ENCODE assay signal across 14 mouse cellular contexts in genomic region chr14:54234231-54235040, GRCm38 (mm10). TPM values are rescaled to one million over a fixed set of nuclear protein-coding genes. Genes with fewer than 3 reads are reported as not detected.
A peak's percentile ranks its signal among the peaks of the same experiment; 100 is the strongest.
DNase-seq lines count a peak whose midpoint lies in the region; ATAC-seq and TF ChIP-seq lines count a peak whose summit lies in the region.
"Had no signal": no experiment of that assay in that cellular context is flagged by ENCODE, and none has a peak within 500 bp of the region (broad histone marks: within the 10 kb centered on the region; RNA-seq: fewer than 3 reads in every experiment).

No protein-coding gene starts in this region.

- no peaks in the 10 kb centered on the region for H3K9me3 ChIP-seq in heart, embryonic 11.5 days (replicated peaks; ENCODE audit: control insufficient read depth, low read length)
- H3K9me3 ChIP-seq in lung, postnatal 0 days (ENCODE audit: low read length): no peaks in the 10 kb centered on the region
- no peaks in the 10 kb centered on the region for H3K9me3 ChIP-seq in heart, embryonic 16.5 days (replicated peaks; ENCODE audit: control insufficient read depth, low read length)
- H3K9me3 ChIP-seq: neural tube, embryonic 12.5 days had no signal

- peak overlapping the region; percentile 56 for H3K9ac ChIP-seq in heart, embryonic 11.5 days (ENCODE audit: low read depth, low read length)
- no peak overlapping the region for H3K9ac ChIP-seq in lung, postnatal 0 days (replicated peaks; ENCODE audit: low read depth)
- 0 out of 2 replicates have a peak overlapping the region, but pooled peaks have one; percentile 21 for H3K9ac ChIP-seq in heart, embryonic 16.5 days (ENCODE audit: low read length)
- H3K9ac ChIP-seq: neural tube, embryonic 12.5 days had no signal

- peak overlapping the region; percentile 17; the same call in 1 of the 2 replicates for H3K4me2 ChIP-seq in heart, embryonic 11.5 days
- H3K4me2 ChIP-seq in lung, postnatal 0 days (replicated peaks; ENCODE audit: low read depth, low read length): no peak overlapping the region
- peak overlapping the region; percentile 12; the same call in 1 of the 2 replicates for H3K4me2 ChIP-seq in heart, embryonic 16.5 days (ENCODE audit: low read depth, low read length)

- H3K4me1 ChIP-seq in heart, embryonic 11.5 days (ENCODE audit: control insufficient read depth, insufficient read depth, low read length): peaks cover 26% of the 10 kb centered on the region
- peaks cover 6% of the 10 kb centered on the region; the same call in 1 of the 2 replicates for H3K4me1 ChIP-seq in lung, postnatal 0 days (ENCODE audit: insufficient read depth, low read depth, low read length)
- peaks cover 15% of the 10 kb centered on the region for H3K4me1 ChIP-seq in lung, adult 2 months (ENCODE audit: control insufficient read depth, insufficient read depth, low read length)
- peaks cover 29% of the 10 kb centered on the region for H3K4me1 ChIP-seq in heart, embryonic 16.5 days (ENCODE audit: control insufficient read depth, insufficient read depth, low read length)

- peaks cover 5% of the 10 kb centered on the region; the same call in 1 of the 2 replicates for H3K36me3 ChIP-seq in heart, embryonic 11.5 days (ENCODE audit: control insufficient read depth, insufficient read depth, low read length)
- H3K36me3 ChIP-seq in lung, postnatal 0 days (ENCODE audit: insufficient read depth, low read length): no peaks in the 10 kb centered on the region
- peaks cover 2% of the 10 kb centered on the region; the same call in 1 of the 2 replicates for H3K36me3 ChIP-seq in heart, embryonic 16.5 days (ENCODE audit: control insufficient read depth, insufficient read depth)

- H3K27ac ChIP-seq in heart, embryonic 11.5 days (ENCODE audit: low read depth, low read length): peak overlapping the region; percentile 76
- peak overlapping the region; percentile 71 for H3K27ac ChIP-seq in lung, postnatal 0 days (ENCODE audit: low read length)
- peak overlapping the region; percentile 80 for H3K27ac ChIP-seq in heart, embryonic 16.5 days (ENCODE audit: low read length)
- H3K27ac ChIP-seq: neural tube, embryonic 12.5 days had no signal

- ATAC-seq in heart, embryonic 11.5 days (replicated peaks; ENCODE audit: insufficient number of reproducible peaks, low FRiP score, low TSS enrichment): no peak
- ATAC-seq in lung, postnatal 0 days: no peak
- peak; percentile 35 for ATAC-seq in heart, embryonic 16.5 days (replicated peaks; ENCODE audit: extremely low read depth, insufficient read depth, low FRiP score)

- no peak for TF ChIP-seq CTCF in lung, postnatal 0 days (IDR thresholded peaks at IDR 0.05)
- TF ChIP-seq CTCF in lung, adult 2 months (IDR thresholded peaks at IDR 0.05; ENCODE audit: insufficient read depth, low read length): no peak

- DNase-seq in heart, postnatal 36 days: no peak
- DNase-seq in lung, postnatal 0 days (ENCODE audit: low spot score): no peak
- no peak for DNase-seq in lung, adult 2 months
- peak; percentile 49 for DNase-seq in retina, embryonic 14.5 days (ENCODE audit: low spot score)
- no peak for DNase-seq in gastrocnemius, adult 8-10 months (ENCODE audit: low spot score in 2 of 2)
- DNase-seq in cerebellum, adult 8-10 months: no peak
- DNase-seq: adrenal gland, postnatal 10 days; cerebellum, adult 9-10 months; gastrocnemius, postnatal 10 days; lung, postnatal 10 days had no signal

- 61% methylated on average over 20 of the region's 20 CpGs for WGBS in heart, embryonic 11.5 days (ENCODE audit: insufficient replicate concordance)
- WGBS in lung, postnatal 0 days: 76% methylated on average over 20 of the region's 20 CpGs
- 71% methylated on average over 20 of the region's 20 CpGs for WGBS in lung, adult 2 months
- 48% methylated on average over 20 of the region's 20 CpGs for WGBS in heart, embryonic 16.5 days

- intact Hi-C loops in heart, postnatal 36 days (cut with DNase I): loop anchor here (5.0 to 10.0 kb wide), 3 partner anchors 93 to 450 kb away; partner anchors contain the start of genes 1700123O20Rik, Acin1 and Oxa1l

- no peak for TF ChIP-seq POLR2A in lung, adult 2 months (IDR thresholded peaks at IDR 0.05; ENCODE audit: borderline replicate concordance, extremely low read depth, low read depth, low read length)

- no peak for TF ChIP-seq EP300 in lung, postnatal 0 days (IDR thresholded peaks at IDR 0.05)

- H3K4me3 ChIP-seq in heart, embryonic 11.5 days (ENCODE audit: low read depth, low read length): no peak overlapping the region
- H3K4me3 ChIP-seq in lung, postnatal 0 days (ENCODE audit: low read depth, low read length): no peak overlapping the region
- H3K4me3 ChIP-seq in lung, adult 2 months (replicated peaks; ENCODE audit: extremely low read depth, low read depth, low read length): no peak overlapping the region
- no peak overlapping the region for H3K4me3 ChIP-seq in heart, embryonic 16.5 days (ENCODE audit: low read length)
- H3K4me3 ChIP-seq: neural tube, embryonic 12.5 days had no signal

- no peaks in the 10 kb centered on the region for H3K27me3 ChIP-seq in heart, embryonic 11.5 days (ENCODE audit: control insufficient read depth, insufficient read depth, low read length)
- no peaks in the 10 kb centered on the region for H3K27me3 ChIP-seq in lung, postnatal 0 days (replicated peaks; ENCODE audit: insufficient read depth, low read length)
- no peaks in the 10 kb centered on the region for H3K27me3 ChIP-seq in heart, embryonic 16.5 days (ENCODE audit: control insufficient read depth, insufficient read depth, low read length)
- H3K27me3 ChIP-seq: neural tube, embryonic 12.5 days had no signal

RNA-seq across cellular contexts. Expression of gene Dad1, which starts 19.5 kb away (rescaled TPM):
- 369 and 395 TPM in 2 replicates for polyA plus RNA-seq in heart, embryonic 11.5 days (2014; fragmentation: Nextera tagmentation; extraction: Ambion mirVana)
- 100 to 1,000 TPM in 1 of 2 experiments, 10 to 100 TPM in 1; 96.6 to 101 TPM for total RNA-seq in heart, postnatal 36 days (2021)
- 420 and 466 TPM in 2 replicates for polyA plus RNA-seq in lung, postnatal 0 days (2015; fragmentation: Nextera tagmentation; extraction: Ambion mirVana)
- polyA plus RNA-seq in lung, adult 2 months (2012; rRNA removed): 516 and 573 TPM in 2 replicates
- 349 and 394 TPM in 2 replicates for polyA plus RNA-seq in heart, embryonic 16.5 days (2015; fragmentation: Nextera tagmentation; extraction: Ambion mirVana)
- total RNA-seq in gastrocnemius, adult 8-10 months (2022): 10 to 100 TPM; 66.1 to 73.7 (median 72.3) TPM

RNA-seq across cellular contexts. Expression of gene Abhd4, which starts 19.6 kb away (rescaled TPM):
- polyA plus RNA-seq in heart, embryonic 11.5 days (2014; fragmentation: Nextera tagmentation; extraction: Ambion mirVana): 97.3 and 99.3 TPM in 2 replicates
- 10 to 100 TPM; 52.2 to 59.7 TPM for total RNA-seq in heart, postnatal 36 days (2021)
- 77.8 and 81.2 TPM in 2 replicates for polyA plus RNA-seq in lung, postnatal 0 days (2015; fragmentation: Nextera tagmentation; extraction: Ambion mirVana)
- 53.5 and 70.4 TPM in 2 replicates for polyA plus RNA-seq in lung, adult 2 months (2012; rRNA removed)
- polyA plus RNA-seq in heart, embryonic 16.5 days (2015; fragmentation: Nextera tagmentation; extraction: Ambion mirVana): 115 and 119 TPM in 2 replicates
- total RNA-seq in gastrocnemius, adult 8-10 months (2022): 10 to 100 TPM; 16.0 to 21.9 (median 19.6) TPM

RNA-seq across cellular contexts. Expression of gene Olfr49, which starts 50.3 kb away (rescaled TPM):
- polyA plus RNA-seq in heart, embryonic 11.5 days (2014; fragmentation: Nextera tagmentation; extraction: Ambion mirVana): not detected in 2 replicates
- total RNA-seq in heart, postnatal 36 days (2021): not detected
- 0.04 TPM in 2 replicates for polyA plus RNA-seq in lung, postnatal 0 days (2015; fragmentation: Nextera tagmentation; extraction: Ambion mirVana)
- polyA plus RNA-seq in lung, adult 2 months (2012; rRNA removed): not detected in 2 replicates
- polyA plus RNA-seq in heart, embryonic 16.5 days (2015; fragmentation: Nextera tagmentation; extraction: Ambion mirVana): not detected in 2 replicates
- total RNA-seq in gastrocnemius, adult 8-10 months (2022): not detected
- total RNA-seq: adrenal gland, postnatal 10 days; gastrocnemius, postnatal 10 days; layer of hippocampus, adult 8-10 months had no signal
- polyA plus RNA-seq: neural tube, embryonic 12.5 days had no signal
